Mouse (Mus musculus): ENCODE measurements at regions not wholly inside any gene's neighbourhood (a gene's known extent, or its start where the extent isn't known, plus 50 kb on each side); places are given as distances from the start of the nearest gene placed in this dataset.
A peak's percentile ranks its signal among the peaks of the same experiment; 100 is the strongest.

DNA sequence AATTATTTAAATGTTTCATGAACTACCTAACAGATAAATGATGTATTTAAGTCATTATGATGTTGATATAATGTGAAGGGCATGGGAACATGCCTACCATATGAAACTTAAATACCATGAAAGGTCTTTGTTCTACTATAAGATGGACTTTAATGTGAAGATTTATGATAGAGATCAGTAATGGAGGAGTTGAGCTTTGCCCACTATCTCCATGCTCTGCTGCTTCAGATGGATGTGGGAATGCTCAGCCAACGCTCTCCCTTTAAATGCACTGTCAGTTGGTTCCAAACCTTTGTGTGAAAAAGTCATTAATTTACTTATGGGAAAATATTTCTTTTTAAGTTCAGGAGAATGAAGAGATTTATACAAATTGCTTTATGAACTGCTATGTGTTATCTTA, 1040.9 kb downstream of the Fam19a2 start:
- intact Hi-C loops (cut with DNase I; ENCODE audit: low total_unique reads), result no loop called here
- DNase-seq, result no peak

DNA sequence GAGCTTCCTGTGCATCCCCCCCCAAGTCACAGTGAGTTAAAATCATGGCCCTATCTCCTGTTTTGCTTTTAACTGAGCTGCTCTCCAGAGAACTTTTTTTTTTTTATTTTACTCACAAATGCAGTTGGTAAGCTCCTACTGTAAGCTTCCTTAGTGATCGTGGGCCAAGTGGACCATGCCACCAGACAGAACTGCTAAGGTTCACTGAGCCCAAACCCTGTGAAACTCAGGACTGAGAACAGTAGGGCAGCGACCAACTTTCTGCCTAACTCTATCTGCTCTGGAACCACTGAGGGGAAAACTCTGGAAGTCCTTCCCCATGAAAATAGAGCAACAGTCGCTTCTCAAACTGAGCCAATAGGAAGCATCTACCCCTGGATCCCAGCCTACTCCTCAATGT, 1041.8 kb downstream of the Fam19a2 start:
- DNase-seq, result no peak
- intact Hi-C loops (cut with DNase I; ENCODE audit: low total_unique reads), result no loop called here

DNA sequence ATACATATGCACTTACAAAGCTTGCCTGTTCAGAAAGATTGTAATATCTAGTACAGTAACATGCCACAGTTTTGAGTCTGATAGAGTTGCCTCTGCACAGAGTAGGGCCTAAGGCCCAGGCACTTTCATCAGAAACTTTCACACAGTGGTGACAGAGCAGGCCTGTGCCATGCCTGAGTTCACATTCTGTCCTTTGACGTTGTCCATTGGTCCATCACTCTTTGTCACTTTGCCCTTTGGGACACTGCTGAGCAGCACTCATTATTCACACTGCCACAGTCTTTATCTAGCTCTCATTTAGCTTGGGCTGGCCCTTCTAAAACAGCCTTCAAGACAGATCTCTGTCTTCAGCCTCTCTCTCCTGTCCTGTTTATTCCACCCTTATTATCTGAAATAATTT, 1055.0 kb downstream of the Fam19a2 start:
- DNase-seq, result no peak
- intact Hi-C loops (cut with DNase I; ENCODE audit: low total_unique reads), result no loop called here

DNA sequence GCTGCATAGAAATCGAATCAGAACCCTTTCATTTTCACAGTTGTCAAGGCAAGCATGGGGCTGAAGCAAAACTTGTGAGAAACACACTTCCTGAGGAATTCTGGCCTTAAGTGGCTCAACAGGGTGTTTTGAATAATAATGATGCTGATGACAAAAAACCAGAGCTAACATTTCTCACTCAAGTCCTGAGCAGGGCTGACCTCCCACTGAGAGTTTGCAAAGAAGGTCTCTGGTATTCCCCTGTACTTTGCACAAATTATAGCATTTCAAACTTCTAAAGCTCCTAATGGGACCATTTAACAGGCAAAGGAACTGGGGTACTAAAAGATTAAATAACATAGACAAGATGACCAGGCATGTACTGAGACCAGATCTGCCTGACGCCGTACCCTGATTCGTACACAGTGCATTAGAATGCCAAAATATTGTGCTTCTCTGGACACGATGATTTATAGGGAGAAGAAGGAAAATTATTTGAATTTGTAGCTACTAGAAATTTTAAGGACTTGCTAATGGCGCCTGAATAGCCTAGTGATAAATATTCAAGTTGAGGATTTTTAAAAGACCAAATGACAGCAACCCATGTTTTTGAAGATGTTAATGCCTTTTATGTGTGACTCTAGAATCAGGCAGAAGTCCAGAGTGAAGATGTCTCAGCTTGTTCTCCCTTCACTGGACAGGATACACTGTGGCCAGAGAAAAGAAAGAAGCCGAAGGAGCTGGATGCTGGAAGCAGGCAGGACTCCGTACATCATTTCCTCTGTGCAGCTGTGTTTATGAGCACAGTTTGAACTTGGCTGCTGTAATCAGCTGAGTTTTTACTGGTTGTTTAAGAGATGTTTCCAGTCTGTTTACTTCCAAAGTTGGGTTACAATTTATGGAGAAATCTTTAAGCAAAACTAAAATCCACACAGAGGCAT, 1056.7 kb downstream of the Fam19a2 start:
- intact Hi-C loops (cut with DNase I; ENCODE audit: low total_unique reads), result no loop called here
- DNase-seq, result no peak

DNA sequence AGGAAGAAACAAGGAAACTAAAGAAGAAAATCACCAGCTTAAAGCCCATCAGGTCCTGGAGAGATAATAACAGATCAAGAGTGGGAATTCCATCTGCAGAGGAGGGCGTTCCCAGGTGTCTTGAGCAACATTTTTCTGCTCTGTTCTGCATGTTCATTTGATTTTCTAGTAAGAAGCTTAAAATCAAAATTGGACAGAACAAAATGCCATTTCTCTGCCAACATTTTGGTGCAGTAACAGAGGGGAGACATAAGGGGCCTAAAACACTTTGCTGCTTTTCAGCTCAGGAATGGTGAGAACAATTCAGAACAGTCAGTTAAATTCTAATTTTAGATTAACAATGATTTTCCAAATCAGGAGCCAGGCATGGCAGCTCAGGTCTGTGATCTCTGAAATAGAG, 1056.8 kb downstream of the Slc16a7 start:
- DNase-seq, result no peak
- intact Hi-C loops (cut with DNase I; ENCODE audit: low total_unique reads), result no loop called here

DNA sequence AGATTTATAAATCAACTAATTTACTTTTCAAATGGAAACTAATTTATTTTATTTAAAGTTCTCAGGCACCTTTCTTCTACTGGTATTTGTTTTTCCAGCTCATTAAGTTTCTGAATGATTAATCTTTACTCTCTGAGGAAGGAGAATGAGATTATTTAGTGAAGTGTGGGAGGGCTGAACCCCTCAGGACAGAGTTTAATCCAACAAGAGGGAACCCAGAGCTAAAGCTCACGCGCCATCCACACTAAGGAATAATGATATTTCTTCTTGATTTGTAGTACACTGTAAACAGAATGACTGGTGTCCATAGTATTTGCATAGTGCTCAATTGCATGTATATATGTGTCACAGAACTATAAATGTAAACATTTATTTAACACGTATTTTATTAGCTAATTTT, 1050.3 kb downstream of the Slc16a7 start:
- intact Hi-C loops (cut with DNase I; ENCODE audit: low total_unique reads), result no loop called here
- DNase-seq, result no peak

DNA sequence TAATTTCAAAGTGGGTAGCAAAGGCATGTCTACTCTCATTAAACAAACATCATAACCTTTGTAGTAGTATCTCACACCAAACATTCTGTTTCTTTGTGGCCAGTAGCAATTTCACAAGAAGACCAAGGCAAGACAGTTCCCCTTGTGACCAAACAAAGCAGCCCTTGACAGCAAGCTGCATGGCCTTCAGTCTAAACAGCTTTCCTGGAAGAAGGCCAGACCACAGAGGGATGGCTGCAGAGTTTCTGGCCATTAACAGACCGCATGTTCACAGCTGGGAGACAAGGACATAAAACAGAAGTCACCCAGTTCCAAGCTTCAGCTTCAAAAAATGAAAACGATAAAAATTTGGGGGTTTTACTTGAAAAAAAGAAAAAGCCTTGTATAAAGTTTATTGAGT, 1040.0 kb downstream of the Slc16a7 start:
- peak; percentile 15 for DNase-seq
- intact Hi-C loops (cut with DNase I; ENCODE audit: low total_unique reads), result no loop called here

DNA sequence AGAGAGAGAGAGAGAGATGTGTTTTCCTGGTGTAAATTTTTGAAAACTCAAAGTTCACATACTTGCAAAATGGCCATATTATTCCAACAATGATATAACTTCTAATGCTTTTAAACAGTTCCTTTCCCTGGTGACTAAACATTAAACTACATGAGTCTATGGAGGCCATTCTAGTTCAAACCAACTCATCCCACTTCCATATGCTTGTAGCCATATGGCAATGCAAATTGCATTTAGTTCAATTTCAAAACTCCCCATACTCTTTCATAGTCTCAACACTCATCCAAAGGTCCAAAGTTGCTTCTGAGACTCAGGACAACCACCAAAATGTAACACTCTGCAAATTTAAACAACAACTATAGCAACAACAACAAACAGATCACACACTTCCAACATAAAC, 1026.5 kb downstream of the Slc16a7 start:
- DNase-seq, result no peak
- intact Hi-C loops (cut with DNase I; ENCODE audit: low total_unique reads), result no loop called here

DNA sequence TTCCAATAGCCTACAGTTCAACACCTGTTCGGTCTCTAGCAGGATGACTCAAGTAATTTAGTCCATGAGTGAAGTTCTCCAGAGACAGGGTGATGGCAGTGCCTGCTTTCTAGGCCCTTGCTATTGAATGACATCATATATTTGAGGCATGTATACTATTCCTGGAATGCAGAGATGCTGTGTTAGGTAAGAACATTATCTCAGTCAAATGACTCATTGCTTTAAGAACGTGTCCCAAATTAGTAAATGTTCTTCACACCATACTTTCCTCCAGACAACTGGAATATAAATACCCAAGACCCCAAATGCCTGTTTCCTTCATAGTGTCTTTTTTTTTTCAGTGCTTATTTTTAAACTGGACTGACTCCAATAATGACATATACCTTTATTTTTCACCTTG, 1018.3 kb downstream of the Slc16a7 start:
- DNase-seq, result no peak
- intact Hi-C loops (cut with DNase I; ENCODE audit: low total_unique reads), result no loop called here

DNA sequence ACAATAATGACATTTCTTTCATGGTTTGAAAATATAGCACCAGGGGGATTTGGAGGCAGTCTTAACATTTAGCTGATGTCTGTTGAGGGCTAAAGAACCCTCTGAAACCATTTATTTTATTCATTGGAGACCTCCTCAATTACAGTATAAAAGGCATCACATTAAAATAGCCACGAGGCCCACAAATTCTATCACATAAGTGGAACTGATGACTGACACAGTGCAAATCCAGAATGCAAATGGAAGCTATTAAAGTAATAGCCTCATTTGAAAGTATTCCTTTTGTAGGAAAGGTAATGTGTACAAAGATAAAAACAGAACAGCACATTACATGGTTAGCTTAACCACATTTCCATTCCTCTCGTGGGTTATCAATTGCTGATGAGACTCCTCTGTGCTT, 986.6 kb downstream of the Slc16a7 start:
- intact Hi-C loops (cut with DNase I; ENCODE audit: low total_unique reads), result no loop called here

DNA sequence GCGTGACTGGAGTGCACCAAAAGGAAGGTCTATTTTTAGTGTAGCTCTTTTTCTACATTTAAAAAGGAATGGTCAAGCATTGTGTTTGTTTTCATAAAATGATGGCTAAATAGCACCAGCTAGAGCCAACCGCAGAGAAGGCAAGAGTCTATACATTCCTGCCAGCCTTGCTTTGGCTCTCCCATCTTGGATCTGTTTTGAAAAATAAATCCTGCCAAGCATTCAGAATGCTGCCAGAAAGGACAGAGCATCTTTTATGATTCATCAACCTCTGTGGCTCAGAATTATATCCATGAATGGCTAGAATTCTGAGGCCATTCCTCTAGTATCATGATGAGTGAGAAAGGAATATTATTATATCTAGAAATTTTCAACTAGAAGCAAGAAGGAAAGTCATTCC, 979.6 kb downstream of the Slc16a7 start:
- intact Hi-C loops (cut with DNase I; ENCODE audit: low total_unique reads), result no loop called here
- no peak for DNase-seq

More for the DNA sequence above, 986.6 kb downstream of the Slc16a7 start:
- DNase-seq, result no peak

DNA sequence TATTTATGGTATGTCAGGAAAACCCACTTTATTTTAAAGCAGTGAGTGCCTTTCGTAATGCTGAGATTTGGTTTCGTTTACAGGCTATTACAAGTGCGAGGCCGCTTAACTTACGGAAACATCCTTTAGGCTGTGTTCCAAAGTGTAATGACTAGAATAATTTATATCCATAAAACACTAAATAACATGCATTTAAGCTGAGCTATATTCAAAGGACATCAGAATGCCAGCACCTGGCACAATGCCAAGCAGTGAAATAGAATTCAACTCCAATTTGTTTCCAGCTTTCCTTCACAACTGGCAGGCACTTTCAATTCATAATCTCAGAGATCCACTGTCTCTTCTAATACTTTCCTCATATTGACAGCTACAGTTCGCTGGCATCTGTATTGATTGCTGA, 972.7 kb downstream of the Slc16a7 start:
- no peak for DNase-seq
- intact Hi-C loops (cut with DNase I; ENCODE audit: low total_unique reads), result no loop called here

DNA sequence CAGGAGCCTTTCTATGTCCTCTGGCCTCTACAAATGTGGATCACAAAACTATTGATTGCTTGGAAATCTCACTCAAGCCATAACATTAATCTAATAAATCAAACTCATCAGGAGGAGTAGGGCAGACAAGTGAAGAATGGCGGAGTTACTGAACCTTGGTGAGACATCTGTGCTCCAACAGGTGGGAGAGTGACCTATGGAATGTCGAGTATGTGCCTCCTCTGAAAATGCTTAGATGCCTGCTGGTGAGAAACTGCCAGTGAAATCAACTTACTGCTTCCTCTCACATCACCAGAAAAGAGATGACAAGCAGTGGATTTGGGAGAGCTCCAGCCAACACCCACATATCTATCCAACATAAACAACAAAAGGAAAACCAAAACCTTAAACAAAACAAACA, 965.8 kb downstream of the Slc16a7 start:
- DNase-seq, result no peak
- intact Hi-C loops (cut with DNase I; ENCODE audit: low total_unique reads), result no loop called here

Data from gastrocnemius, postnatal 14 days (tissue).